Mouse (Mus musculus) gastrocnemius, postnatal 36 days (tissue): Measurements from ENCODE around the gene Plekhg3. TPM values are rescaled to one million over a fixed set of nuclear protein-coding genes. Genes with fewer than 3 reads are reported as not detected.

Source experiments
- DNase-seq, 2 experiments: peaks; one replicate each; pipeline ENCODE4 v3.0.0; 2022
- intact Hi-C: fragments of 180-260 bp; cut with DNase I; formaldehyde crosslinking; loops from one replicate; pipeline ENCODE4 v1.15.1; 2025
- microRNA-seq, 2 experiments: library from miRNA; unstranded; fragments of <30 nt; microRNA quantifications; one replicate each; pipeline ENCODE4 v1.2.0; 2021
- total RNA-seq, 2 experiments: library from RNA; stranded (reverse); gene quantifications; 2 replicates each; pipeline ENCODE4 v1.2.3; 2021

Gene Plekhg3
- total RNA-seq, 2 experiments from 2014 or later, result 5.4 to 5.5 TPM

DNA sequence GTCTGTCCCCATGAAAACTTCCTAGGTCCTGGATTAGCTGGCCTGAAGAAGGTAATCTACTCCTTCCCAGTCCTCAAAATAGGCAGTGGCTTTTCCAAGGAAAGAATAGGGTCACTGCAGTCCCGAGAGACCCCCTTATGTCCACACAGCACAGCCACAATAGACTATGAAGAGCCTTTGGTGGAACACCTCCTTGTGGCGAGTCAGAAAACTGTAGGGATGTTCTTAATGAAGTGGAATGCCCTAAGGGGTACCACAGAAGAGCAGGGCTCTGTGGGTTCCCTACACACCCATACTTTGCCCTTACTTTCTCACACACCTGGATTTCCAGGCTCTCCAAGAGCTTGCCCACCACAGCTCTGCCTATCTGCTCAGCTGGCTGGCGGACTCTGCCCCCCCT, 75.1 kb downstream of the Plekhg3 start:
- intact Hi-C loops, result no loop called here

GRCm38 (mm10) chr12:76608241-76608640, 77.5 kb downstream of the Plekhg3 start:
- intact Hi-C loops, result no loop called here
- DNase-seq, result no peak

More for the DNA sequence above, 75.1 kb downstream of the Plekhg3 start:
- DNase-seq, result no peak

GRCm38 (mm10) chr12:76608997-76609565, 78.4 kb downstream of the Plekhg3 start:
- intact Hi-C loops, result no loop called here
- no peak for DNase-seq

DNA sequence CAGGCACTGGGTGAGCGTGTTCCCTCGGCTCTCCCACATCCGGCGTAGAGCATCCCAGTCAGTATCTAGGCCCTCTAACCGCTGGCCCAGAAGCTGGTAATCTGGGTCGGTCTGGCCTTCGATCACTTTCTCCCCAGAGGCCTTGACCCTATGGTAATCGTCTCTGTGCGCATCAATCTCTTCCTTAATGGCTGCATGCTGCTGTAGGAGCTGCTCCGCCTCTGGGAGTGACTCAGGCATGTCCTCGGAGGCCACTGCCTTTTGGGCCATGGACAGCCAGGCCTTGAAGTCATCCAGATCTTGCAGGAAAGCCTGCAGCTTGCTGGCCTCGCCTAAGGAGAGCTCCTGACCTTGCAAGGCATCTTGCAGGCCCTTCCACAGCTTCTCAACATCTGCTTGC, 81.9 kb downstream of the Plekhg3 start:
- no peak for DNase-seq
- intact Hi-C loops, result no loop called here

DNA sequence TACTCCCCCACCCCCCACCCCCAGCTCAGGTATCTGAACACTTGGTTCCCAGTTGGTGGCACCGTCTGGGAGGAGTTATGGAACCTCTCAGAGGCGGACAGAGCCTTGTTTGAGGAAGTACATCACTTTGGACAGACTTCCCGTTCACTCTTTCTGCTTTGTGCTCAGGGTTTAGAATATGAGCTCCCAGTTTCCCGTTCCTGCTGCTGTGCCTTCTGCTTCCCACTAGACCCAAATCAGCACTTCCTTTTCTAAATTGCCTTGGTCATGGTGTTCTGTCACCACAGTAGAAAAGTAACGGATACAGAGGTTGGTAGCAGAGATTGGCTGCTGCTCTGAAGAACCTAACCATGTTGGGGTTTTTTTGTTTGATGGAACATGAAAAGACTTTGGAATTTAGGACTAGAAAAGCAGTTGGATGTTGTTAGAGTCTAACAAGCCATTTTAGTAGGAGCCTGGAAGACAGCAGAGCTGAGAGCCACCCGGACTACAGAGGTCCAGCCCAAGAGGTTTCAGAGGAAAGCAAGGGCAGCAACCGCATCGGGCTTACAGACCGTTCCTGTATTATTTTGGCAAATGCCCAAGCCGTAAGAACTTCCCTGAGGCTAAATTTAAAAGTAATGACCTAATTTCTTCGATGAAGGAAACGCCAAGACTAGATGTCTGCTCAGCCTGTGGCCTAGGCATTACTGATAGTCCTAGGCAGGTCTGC, 84.3 kb downstream of the Plekhg3 start:
- intact Hi-C loops, result no loop called here
- DNase-seq, result no peak

- DNase-seq, result no peak
- intact Hi-C loops, result no loop called here
These were observed 84.9 kb downstream of the Plekhg3 start for GRCm38 (mm10) chr12:76615580-76615937.

- intact Hi-C loops, result no loop called here
- no peak for DNase-seq
These were observed 87.5 kb downstream of the Plekhg3 start for GRCm38 (mm10) chr12:76618175-76618574.

DNA sequence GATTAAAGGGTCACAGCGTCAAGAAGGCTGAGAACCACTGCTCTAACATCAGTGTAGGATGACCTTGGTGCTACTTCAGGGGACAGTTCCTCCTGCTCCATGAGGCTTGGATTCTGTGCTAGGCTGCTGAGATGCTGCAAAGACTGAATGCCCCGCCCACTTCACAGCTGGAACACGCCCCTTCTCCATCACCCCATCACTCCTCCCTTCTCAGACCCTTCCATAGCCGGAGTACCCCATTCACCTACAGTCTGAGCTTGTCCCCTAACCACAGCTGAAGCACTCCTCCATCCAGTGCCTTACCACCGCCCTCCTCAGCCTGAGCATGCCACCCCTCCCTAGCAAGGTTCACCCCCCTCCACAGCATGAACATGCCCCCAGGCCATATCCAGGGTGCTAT, 89.2 kb downstream of the Plekhg3 start:
- DNase-seq, result no peak
- intact Hi-C loops, result no loop called here

GRCm38 (mm10) chr12:76623374-76623773, 92.7 kb downstream of the Plekhg3 start:
- DNase-seq, result no peak

More at GRCm38 (mm10) chr12:76623374-76623773, 92.7 kb downstream of the Plekhg3 start:
- intact Hi-C loops, result no loop called here

Small RNA genes lying within 50 kb of the gene (microRNA-seq; reads per million reads assigned to microRNA genes)
- 0 reads per million in 2 experiments for gene Mir5135

Other genes starting within 250 kb of the Plekhg3 start
- gene Akap5, start 206.0 kb upstream of the Plekhg3 start, total RNA-seq, result under 1 TPM; 0.22 to 0.84 TPM
- 1 to 10 TPM; 5.5 to 7.1 TPM for gene Zbtb25, start 161.3 kb upstream of the Plekhg3 start, total RNA-seq
- 1 to 10 TPM; 3.0 to 4.0 TPM for gene Zbtb1, start 160.6 kb upstream of the Plekhg3 start, total RNA-seq
- gene Hspa2, start 126.7 kb upstream of the Plekhg3 start, total RNA-seq, result 1 to 10 TPM; 8.4 to 9.0 TPM
- gene Ppp1r36, start 113.4 kb upstream of the Plekhg3 start, total RNA-seq, result not detected
- 100 to 1,000 TPM; 112 to 143 TPM for gene Sptb, start 179.7 kb downstream of the Plekhg3 start, total RNA-seq
- 10 to 100 TPM; 59.7 to 59.8 TPM for gene Churc1, start 234.6 kb downstream of the Plekhg3 start, total RNA-seq
- gene Fntb, start 234.7 kb downstream of the Plekhg3 start, total RNA-seq, result 10 to 100 TPM; 12.2 to 16.1 TPM